Mouse (Mus musculus): ENCODE data around the gene BC048562. TPM values are rescaled to one million over a fixed set of nuclear protein-coding genes. Genes with fewer than 3 reads are reported as not detected.
A peak's percentile ranks its signal among the peaks of the same experiment; 100 is the strongest.

BC048562 gene
- total and polyA plus RNA-seq, 2 experiments from 2014 or later: not detected

GRCm38 (mm10) chr9:108451519-108452160 is 15.4 kb downstream of the BC048562 start:
- H3K9me3 ChIP-seq (ENCODE audit: low read length): no peaks in the 10 kb centered on the region
- H3K4me2 ChIP-seq (ENCODE audit: low read depth, low read length, poor library complexity, severe bottlenecking): peak overlapping the region; percentile 73
- H3K27ac ChIP-seq (ENCODE audit: low read depth, low read length): peak overlapping the region; percentile 82
- TF ChIP-seq CTCF (IDR thresholded peaks at IDR 0.05): no peak
- 44% methylated on average over 6 of the region's 6 CpGs for WGBS
- peak overlapping the region; percentile 90 for H3K9ac ChIP-seq (replicated peaks; ENCODE audit: low read length, poor library complexity, severe bottlenecking)
- H3K4me1 ChIP-seq (ENCODE audit: insufficient read depth, low read length): peaks cover 29% of the 10 kb centered on the region
- DNase-seq (ENCODE audit: low spot score) (no peak), ATAC-seq (ENCODE audit: low FRiP score) (no peak)
- peak overlapping the region; percentile 75 for H3K4me3 ChIP-seq (ENCODE audit: low read depth, low read length)
- no peaks in the 10 kb centered on the region for H3K27me3 ChIP-seq (ENCODE audit: insufficient read depth, low read length)
- H3K36me3 ChIP-seq (ENCODE audit: insufficient read depth, low read length): peaks cover 17% of the 10 kb centered on the region

DNA sequence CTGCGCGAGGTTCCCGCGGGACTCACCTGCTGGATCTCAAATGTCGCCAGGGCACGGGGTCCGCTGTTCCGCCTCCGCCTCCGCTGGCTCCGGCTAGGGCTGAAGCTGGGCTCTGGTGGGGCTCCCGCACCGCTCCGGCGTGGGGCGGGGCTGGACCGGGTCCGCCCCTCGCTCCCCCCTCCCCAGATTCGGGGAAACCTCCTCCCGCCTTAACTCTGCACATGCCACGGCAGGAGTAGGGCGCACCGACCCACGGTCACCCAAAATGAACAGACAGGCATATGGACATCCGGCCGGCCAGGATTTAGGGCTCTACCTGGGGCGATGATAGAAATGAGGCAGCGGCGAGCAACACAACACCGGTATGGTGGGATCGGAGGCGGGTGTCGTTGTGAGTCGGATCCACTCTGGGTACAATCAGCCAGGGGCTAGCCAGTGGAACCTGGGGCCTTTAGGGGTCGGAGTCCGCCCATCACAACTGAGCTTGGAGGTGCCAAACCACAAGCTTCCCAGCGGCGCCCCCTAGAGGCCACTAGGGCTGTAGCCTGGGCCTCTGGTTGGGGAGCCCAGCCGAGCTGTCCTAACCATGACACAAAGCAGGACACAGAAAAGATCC is 16.1 kb downstream of the BC048562 start:
- peak; percentile 86 for ATAC-seq (ENCODE audit: low FRiP score)
- Histone ChIP-seq H3K4me3 (ENCODE audit: low read depth, low read length) (peak overlapping the region; percentile 75), H3K4me2 (ENCODE audit: low read depth, low read length, poor library complexity, severe bottlenecking) (peak overlapping the region; percentile 73), H3K27ac (ENCODE audit: low read depth, low read length) (peak overlapping the region; percentile 82), H3K9ac (replicated peaks; ENCODE audit: low read length, poor library complexity, severe bottlenecking) (peak overlapping the region; percentile 90), H3K9me3 (ENCODE audit: low read length) (no peaks in the 10 kb centered on the region), H3K27me3 (ENCODE audit: insufficient read depth, low read length) (no peaks in the 10 kb centered on the region), H3K36me3 (ENCODE audit: insufficient read depth, low read length) (peaks cover 17% of the 10 kb centered on the region), H3K4me1 (ENCODE audit: insufficient read depth, low read length) (peaks cover 29% of the 10 kb centered on the region)
- peak; percentile 93 for TF ChIP-seq CTCF (IDR thresholded peaks at IDR 0.05)
- DNase-seq (ENCODE audit: low spot score): peak; percentile 94
- WGBS: under 1% methylated on average over 39 of the region's 40 CpGs

- no peak for DNase-seq (ENCODE audit: low spot score)
- H3K27ac ChIP-seq (ENCODE audit: low read depth, low read length): peak overlapping the region; percentile 82
- H3K27me3 ChIP-seq (ENCODE audit: insufficient read depth, low read length): no peaks in the 10 kb centered on the region
- H3K9ac ChIP-seq (replicated peaks; ENCODE audit: low read length, poor library complexity, severe bottlenecking): peak overlapping the region; percentile 90
- 27% methylated on average over 6 of the region's 6 CpGs for WGBS
- peaks cover 12% of the 10 kb centered on the region for H3K36me3 ChIP-seq (ENCODE audit: insufficient read depth, low read length)
- H3K9me3 ChIP-seq (ENCODE audit: low read length): no peaks in the 10 kb centered on the region
- ATAC-seq (ENCODE audit: low FRiP score): peak; percentile 36
- H3K4me1 ChIP-seq (ENCODE audit: insufficient read depth, low read length): peaks cover 29% of the 10 kb centered on the region
- peak overlapping the region; percentile 75 for H3K4me3 ChIP-seq (ENCODE audit: low read depth, low read length)
- TF ChIP-seq CTCF (IDR thresholded peaks at IDR 0.05): no peak
- peak overlapping the region; percentile 73 for H3K4me2 ChIP-seq (ENCODE audit: low read depth, low read length, poor library complexity, severe bottlenecking)
These were observed 16.6 kb downstream of the BC048562 start for GRCm38 (mm10) chr9:108452911-108453310.

- Histone ChIP-seq H3K27ac (ENCODE audit: low read depth, low read length) (peak overlapping the region; percentile 82), H3K9ac (replicated peaks; ENCODE audit: low read length, poor library complexity, severe bottlenecking) (peak overlapping the region; percentile 90), H3K36me3 (ENCODE audit: insufficient read depth, low read length) (peaks cover 6% of the 10 kb centered on the region), H3K4me2 (ENCODE audit: low read depth, low read length, poor library complexity, severe bottlenecking) (peak overlapping the region; percentile 73), H3K27me3 (ENCODE audit: insufficient read depth, low read length) (no peaks in the 10 kb centered on the region), H3K4me1 (ENCODE audit: insufficient read depth, low read length) (peaks cover 29% of the 10 kb centered on the region), H3K4me3 (ENCODE audit: low read depth, low read length) (peak overlapping the region; percentile 75), H3K9me3 (ENCODE audit: low read length) (no peaks in the 10 kb centered on the region)
- ATAC-seq (ENCODE audit: low FRiP score) (no peak), DNase-seq (ENCODE audit: low spot score) (no peak)
- 68% methylated on average over 4 of the region's 4 CpGs for WGBS
- no peak for TF ChIP-seq CTCF (IDR thresholded peaks at IDR 0.05)
These were observed 17.2 kb downstream of the BC048562 start for GRCm38 (mm10) chr9:108453458-108453857.

GRCm38 (mm10) chr9:108454429-108454828 is 18.1 kb downstream of the BC048562 start:
- H3K4me1 ChIP-seq (ENCODE audit: insufficient read depth, low read length): peaks cover 28% of the 10 kb centered on the region
- no peak overlapping the region for H3K4me3 ChIP-seq (ENCODE audit: low read depth, low read length)
- H3K27ac ChIP-seq (ENCODE audit: low read depth, low read length): no peak overlapping the region
- no peak for TF ChIP-seq CTCF (IDR thresholded peaks at IDR 0.05)
- H3K36me3 ChIP-seq (ENCODE audit: insufficient read depth, low read length): no peaks in the 10 kb centered on the region
- H3K27me3 ChIP-seq (ENCODE audit: insufficient read depth, low read length): no peaks in the 10 kb centered on the region
- H3K9ac ChIP-seq (replicated peaks; ENCODE audit: low read length, poor library complexity, severe bottlenecking): 0 out of 2 replicates have a peak overlapping the region, but pooled peaks have one; percentile 19
- DNase-seq (ENCODE audit: low spot score): no peak
- H3K9me3 ChIP-seq (ENCODE audit: low read length): no peaks in the 10 kb centered on the region
- ATAC-seq (ENCODE audit: low FRiP score): no peak
- no peak overlapping the region for H3K4me2 ChIP-seq (ENCODE audit: low read depth, low read length, poor library complexity, severe bottlenecking)
- 90% methylated on average over 6 of the region's 6 CpGs for WGBS
